8 mouse cellular contexts compared by ENCODE assay signal in the genomic region with DNA sequence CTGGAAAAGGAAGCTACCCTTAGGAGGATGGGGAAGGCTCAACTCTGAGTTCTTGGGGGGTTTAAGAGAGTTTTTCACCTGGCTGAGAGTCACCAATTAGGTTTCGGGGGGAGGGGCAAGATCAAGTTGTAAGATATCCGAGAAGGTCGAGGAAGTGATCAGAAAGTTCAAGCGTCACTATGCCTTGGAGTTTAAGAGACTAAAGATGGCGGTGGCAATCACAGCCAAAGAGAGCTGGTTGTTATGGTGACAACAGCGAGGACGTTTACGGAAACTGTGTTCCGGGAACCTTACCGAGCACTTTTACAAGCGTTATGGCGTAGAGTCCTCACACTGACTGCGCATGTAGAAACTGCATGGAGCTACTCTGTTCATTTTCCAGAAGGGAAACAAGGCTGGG. TPM values are rescaled to one million over a fixed set of nuclear protein-coding genes. Genes with fewer than 3 reads are reported as not detected.
DNase-seq lines count a peak whose midpoint lies in the region; ATAC-seq and TF ChIP-seq lines count a peak whose summit lies in the region.

No protein-coding gene starts in this region.

- H3K36me3 ChIP-seq in heart, embryonic 12.5 days, result no peaks in the 10 kb centered on the region
- H3K36me3 ChIP-seq in kidney, postnatal 0 days (ENCODE audit: insufficient read depth, low read length), result no peaks in the 10 kb centered on the region
- no peaks in the 10 kb centered on the region for H3K36me3 ChIP-seq in stomach, embryonic 16.5 days (ENCODE audit: control insufficient read depth, insufficient read depth, low read length)

- H3K4me2 ChIP-seq in heart, embryonic 12.5 days, result peak overlapping the region; percentile 45
- peak overlapping the region; percentile 29 for H3K4me2 ChIP-seq in kidney, postnatal 0 days (ENCODE audit: low read length)
- H3K4me2 ChIP-seq in stomach, embryonic 16.5 days (ENCODE audit: low read depth, low read length), result peak overlapping the region; percentile 23

- H3K4me3 ChIP-seq in heart, embryonic 12.5 days, result no peak overlapping the region
- H3K4me3 ChIP-seq in kidney, postnatal 0 days (replicated peaks; ENCODE audit: low read depth, low read length), result no peak overlapping the region
- no peak overlapping the region for H3K4me3 ChIP-seq in stomach, embryonic 16.5 days (replicated peaks; ENCODE audit: low read length)

- intact Hi-C loops in heart, postnatal 14 days (cut with DNase I), result loop anchor here (5.0 kb wide), 1 partner anchor 38 kb away; a partner anchor contains a TSS

- H3K9me3 ChIP-seq in heart, embryonic 12.5 days (replicated peaks), result no peaks in the 10 kb centered on the region
- H3K9me3 ChIP-seq in kidney, postnatal 0 days (replicated peaks; ENCODE audit: low read length), result no peaks in the 10 kb centered on the region
- H3K9me3 ChIP-seq in stomach, embryonic 16.5 days (replicated peaks; ENCODE audit: control insufficient read depth, low read length), result no peaks in the 10 kb centered on the region

- no peak overlapping the region for H3K27ac ChIP-seq in heart, embryonic 12.5 days (ENCODE audit: poor library complexity, severe bottlenecking)
- no peak overlapping the region for H3K27ac ChIP-seq in kidney, postnatal 0 days
- no peak overlapping the region for H3K27ac ChIP-seq in stomach, embryonic 16.5 days (ENCODE audit: low read length)

- 20% methylated on average over 13 of the region's 13 CpGs for WGBS in heart, embryonic 12.5 days
- 8% methylated on average over 13 of the region's 13 CpGs for WGBS in kidney, postnatal 0 days
- WGBS in stomach, embryonic 16.5 days, result 23% methylated on average over 13 of the region's 13 CpGs

- TF ChIP-seq CTCF in kidney, postnatal 0 days (IDR thresholded peaks at IDR 0.05; ENCODE audit: low read depth), result no peak

- DNase-seq in heart, adult 18-20 months, result peak; percentile 22 to 27
- no peak for DNase-seq in heart, postnatal 14 days
- DNase-seq in T-cell, adult 2 months (ENCODE audit: low spot score), result peak; percentile 53
- peak; percentile 39 for DNase-seq in kidney, postnatal 0 days (ENCODE audit: low spot score)
- peak; percentile 38 for DNase-seq in mesoderm, embryonic 11.5 days (ENCODE audit: low read depth, low spot score)
- DNase-seq in urinary bladder, postnatal 4 days (ENCODE audit: low spot score in 2 of 2), result no peak

- peaks cover 23% of the 10 kb centered on the region for H3K4me1 ChIP-seq in heart, embryonic 12.5 days (replicated peaks)
- no peaks in the 10 kb centered on the region; the same call in 1 of the 2 replicates for H3K4me1 ChIP-seq in kidney, postnatal 0 days (replicated peaks; ENCODE audit: insufficient read depth, low read length)
- H3K4me1 ChIP-seq in stomach, embryonic 16.5 days (ENCODE audit: control insufficient read depth, insufficient read depth, low read length), result peaks cover 9% of the 10 kb centered on the region

- no peak for ATAC-seq in heart, embryonic 12.5 days (ENCODE audit: insufficient number of reproducible peaks, low FRiP score)
- ATAC-seq in kidney, postnatal 0 days (replicated peaks; ENCODE audit: low FRiP score, low read depth), result 0 out of 2 replicates have a peak, but pooled peaks have one; percentile 55
- no peak for ATAC-seq in stomach, embryonic 16.5 days (ENCODE audit: insufficient read depth, low FRiP score)

- no peak overlapping the region for H3K9ac ChIP-seq in heart, embryonic 12.5 days
- H3K9ac ChIP-seq in kidney, postnatal 0 days (ENCODE audit: low read depth, low read length), result no peak overlapping the region
- no peak overlapping the region for H3K9ac ChIP-seq in stomach, embryonic 16.5 days (ENCODE audit: low read length)

- no peaks in the 10 kb centered on the region for H3K27me3 ChIP-seq in heart, embryonic 12.5 days (replicated peaks)
- no peaks in the 10 kb centered on the region for H3K27me3 ChIP-seq in kidney, postnatal 0 days (ENCODE audit: insufficient read depth, low read length)
- no peaks in the 10 kb centered on the region for H3K27me3 ChIP-seq in stomach, embryonic 16.5 days (ENCODE audit: control insufficient read depth, insufficient read depth, low read length)

RNA-seq across cellular contexts. Expression of a gene that starts 39.0 kb away (rescaled TPM):
- total RNA-seq in heart, adult 18-20 months (2021), result 10 to 100 TPM; 25.0 to 32.3 TPM
- 10 to 100 TPM; 42.7 to 45.6 TPM for total RNA-seq in heart, postnatal 14 days (2021)
- polyA plus RNA-seq in heart, embryonic 12.5 days (2016; fragmentation: Nextera tagmentation; extraction: Ambion mirVana), result 48.8 and 48.9 TPM in 2 replicates
- polyA plus RNA-seq in kidney, postnatal 0 days (2015; fragmentation: Nextera tagmentation; extraction: Ambion mirVana), result 51.3 and 58.0 TPM in 2 replicates
- polyA plus RNA-seq in stomach, embryonic 16.5 days (2015; fragmentation: Nextera tagmentation; extraction: Ambion mirVana), result 32.9 and 42.3 TPM in 2 replicates

Comparison
In these comparisons a context has a peak if more than half of its experiments do, and no peak if none do; other contexts are left out.
1. DNase-seq: peak in heart, adult 18-20 months (2 of 2), T-cell, adult 2 months (single experiment), kidney, postnatal 0 days (single experiment) and mesoderm, embryonic 11.5 days (single experiment); none in heart, postnatal 14 days (0 of 2) and urinary bladder, postnatal 4 days (0 of 2).
2. Peak in every context shown above with its lines, with median percentiles within 50 percentile points of each other: H3K4me2 ChIP-seq.